Mouse (Mus musculus) kidney, adult 11 months (tissue): Measurements from ENCODE around the gene AC141477.1.

ENCODE experiments used
- DNase-seq: peaks from one replicate; pipeline ENCODE4 v3.0.0; 2022

AC141477.1 gene

GRCm38 (mm10) chr10:76392596-76392995 lies 47.6 kb downstream of the AC141477.1 start:
- no peak for DNase-seq

GRCm38 (mm10) chr10:76391786-76392185 lies 48.5 kb downstream of the AC141477.1 start:
- peak; percentile 10 for DNase-seq

GRCm38 (mm10) chr10:76391166-76391565 lies 49.1 kb downstream of the AC141477.1 start:
- no peak for DNase-seq
